Mouse (Mus musculus) MEL (cell line): Measurements from ENCODE around the gene Prss35. TPM values are rescaled to one million over a fixed set of nuclear protein-coding genes. Genes with fewer than 3 reads are reported as not detected.

Experiments used
- DNase-seq: peaks from one replicate; pipeline ENCODE4 v3.0.0; 2011; ENCODE audit warnings: low read depth, low spot score
- H3K27ac ChIP-seq: 2 replicates; pipeline ENCODE4 v1.5.1; 2012; ENCODE audit warnings: low read depth, mild to moderate bottlenecking, control low read depth, low read length, moderate library complexity; ENCODE audit not compliant: control insufficient read depth
- H3K27me3 ChIP-seq, 2 experiments: fragments of 150-350 bp in 1 of 2; sonication (generic) in 1 of 2; 2 replicates each; pipeline ENCODE4 v1.6.1; 2012; ENCODE audit warnings: low read length in 2 of 2, mild to moderate bottlenecking in 2 of 2, improper control_type of control experiment in 1 of 2, moderate library complexity in 1 of 2; ENCODE audit not compliant: insufficient read depth in 2 of 2, control insufficient read depth in 1 of 2
- H3K36me3 ChIP-seq, 2 experiments: 2 replicates each; pipeline ENCODE4 v1.6.1; 2012 to 2014; ENCODE audit warnings: low read length in 2 of 2, improper control_type of control experiment in 1 of 2, inconsistent platforms in 1 of 2, mild to moderate bottlenecking in 1 of 2; ENCODE audit not compliant: insufficient read depth in 2 of 2, control insufficient read depth in 1 of 2
- H3K4me1 ChIP-seq, 2 experiments: fragments of 150-350 bp in 1 of 2; sonication (generic) in 1 of 2; 2 replicates each; pipeline ENCODE4 v1.6.1; 2012; ENCODE audit warnings: low read length in 2 of 2, improper control_type of control experiment in 1 of 2, mild to moderate bottlenecking in 1 of 2; ENCODE audit not compliant: insufficient read depth in 2 of 2, control insufficient read depth in 1 of 2
- H3K4me3 ChIP-seq, 2 experiments: fragments of 150-350 bp in 1 of 2; sonication (generic) in 1 of 2; 2 replicates each; pipeline ENCODE4 v1.5.1; 2012; ENCODE audit warnings: low read depth in 2 of 2, low read length in 2 of 2, mild to moderate bottlenecking in 2 of 2, moderate library complexity in 2 of 2, control low read depth in 1 of 2, improper control_type of control experiment in 1 of 2; ENCODE audit not compliant: control insufficient read depth in 1 of 2, insufficient read depth in 1 of 2
- H3K79me2 ChIP-seq: 2 replicates; pipeline ENCODE4 v1.6.1; 2012; ENCODE audit warnings: mild to moderate bottlenecking, low read length, moderate library complexity; ENCODE audit not compliant: control insufficient read depth, poor library complexity, insufficient read depth
- H3K9ac ChIP-seq: 2 replicates; pipeline ENCODE4 v1.6.1; 2012; ENCODE audit warnings: low read depth, mild to moderate bottlenecking, control low read depth, low read length, moderate library complexity; ENCODE audit not compliant: control insufficient read depth, poor library complexity, severe bottlenecking
- H3K9me3 ChIP-seq: fragments of 150-350 bp; sonication (generic); replicated peaks from 2 replicates; pipeline ENCODE4 v1.6.1; 2012; ENCODE audit warnings: mild to moderate bottlenecking, low read length, improper control_type of control experiment, moderate library complexity; ENCODE audit not compliant: insufficient read depth
- CHD2 ChIP-seq: IDR thresholded peaks from 2 replicates; pipeline ENCODE4 v1.6.1; 2011; ENCODE audit warnings: low read length, improper control_type of control experiment
- ELF1 ChIP-seq: IDR thresholded peaks from 2 replicates; pipeline ENCODE4 v1.6.1; 2014; ENCODE audit warnings: low read depth, mild to moderate bottlenecking, inconsistent platforms, low read length, improper control_type of control experiment, moderate library complexity
- EP300 ChIP-seq, 2 experiments: IDR thresholded peaks; 2 replicates each; pipeline ENCODE4 v1.6.1; 2011; ENCODE audit warnings: improper control_type of control experiment in 2 of 2, low read length in 2 of 2, low read depth in 1 of 2, mild to moderate bottlenecking in 1 of 2
- GABPA ChIP-seq: IDR thresholded peaks from 2 replicates; pipeline ENCODE4 v1.6.1; 2012; ENCODE audit warnings: low read depth, mild to moderate bottlenecking, inconsistent platforms, low read length, improper control_type of control experiment, moderate library complexity
- JUND ChIP-seq: IDR thresholded peaks from 2 replicates; pipeline ENCODE4 v1.6.1; 2011; ENCODE audit warnings: low read depth, mild to moderate bottlenecking, improper control_type of control experiment, low read length
- MXI1 ChIP-seq: IDR thresholded peaks from 2 replicates; pipeline ENCODE4 v1.6.1; 2011; ENCODE audit warnings: mild to moderate bottlenecking, low read depth, low read length, improper control_type of control experiment
- MYC ChIP-seq: IDR thresholded peaks from 2 replicates; pipeline ENCODE4 v1.6.1; 2011; ENCODE audit warnings: low read depth, mild to moderate bottlenecking, low read length, improper control_type of control experiment, moderate library complexity
- POLR2AphosphoS2 ChIP-seq: IDR thresholded peaks from 2 replicates; pipeline ENCODE4 v1.6.1; 2011; ENCODE audit warnings: low read length, improper control_type of control experiment
- POLR2AphosphoS5 ChIP-seq: IDR thresholded peaks from 2 replicates; pipeline ENCODE4 v1.6.1; 2012; ENCODE audit warnings: low read depth, borderline replicate concordance, mild to moderate bottlenecking, inconsistent platforms, low read length, moderate library complexity, mixed read lengths
- RAD21 ChIP-seq: IDR thresholded peaks from 2 replicates; pipeline ENCODE4 v1.6.1; 2011; ENCODE audit warnings: mild to moderate bottlenecking, low read depth, low read length, improper control_type of control experiment
- TAL1 ChIP-seq: IDR thresholded peaks from 2 replicates; pipeline ENCODE4 v1.6.1; 2012; ENCODE audit warnings: mild to moderate bottlenecking, inconsistent platforms, low read length, moderate library complexity, mixed read lengths
- TBP ChIP-seq: IDR thresholded peaks from 2 replicates; pipeline ENCODE4 v1.8.0; 2011; ENCODE audit warnings: low read depth, low read length, improper control_type of control experiment
- TCF12 ChIP-seq: IDR thresholded peaks from 2 replicates; pipeline ENCODE4 v1.6.1; 2014; ENCODE audit warnings: low read depth, mild to moderate bottlenecking, inconsistent platforms, low read length, improper control_type of control experiment, moderate library complexity
- USF1 ChIP-seq: IDR thresholded peaks from 2 replicates; pipeline ENCODE4 v1.6.1; 2014; ENCODE audit warnings: low read depth, mild to moderate bottlenecking, inconsistent platforms, low read length, improper control_type of control experiment, moderate library complexity
- USF2 ChIP-seq, 2 experiments: IDR thresholded peaks; 2 replicates each; pipeline ENCODE4 v1.6.1; 2011 to 2012; ENCODE audit warnings: improper control_type of control experiment in 2 of 2, low read length in 2 of 2, borderline replicate concordance in 1 of 2, inconsistent platforms in 1 of 2, low read depth in 1 of 2, mild to moderate bottlenecking in 1 of 2; ENCODE audit not compliant: insufficient read depth in 1 of 2
- ZC3H11A ChIP-seq: IDR thresholded peaks from 2 replicates; pipeline ENCODE4 v1.6.1; 2012; ENCODE audit warnings: low read depth, mild to moderate bottlenecking, inconsistent platforms, low read length, improper control_type of control experiment
- ZMIZ1 ChIP-seq: IDR thresholded peaks from 2 replicates; pipeline ENCODE4 v1.6.1; 2012; ENCODE audit warnings: low read depth, mild to moderate bottlenecking, inconsistent platforms, low read length, improper control_type of control experiment, moderate library complexity
- polyA plus RNA-seq, 2 experiments: library from polyadenylated mRNA; stranded (reverse) in 1 of 2; unstranded in 1 of 2; fragments of >175 nt in 1 of 2; fragments of >200 nt in 1 of 2; gene quantifications; 2 replicates each; pipeline versions ENCODE4 v1.2.1 to v1.2.4; 2012; ENCODE audit warnings: low replicate concordance in 2 of 2, low read depth in 1 of 2; ENCODE audit not compliant: insufficient read length in 2 of 2, insufficient read depth in 1 of 2, missing spikeins in 1 of 2
- total RNA-seq: library from RNA; depleted of rRNA; stranded (reverse); fragments of 300-350 nt; gene quantifications from 2 replicates; pipeline ENCODE4 v1.2.3, GENCODE M21; 2012

The Prss35 gene
- total and polyA plus RNA-seq, 3 experiments, result not detected

DNA sequence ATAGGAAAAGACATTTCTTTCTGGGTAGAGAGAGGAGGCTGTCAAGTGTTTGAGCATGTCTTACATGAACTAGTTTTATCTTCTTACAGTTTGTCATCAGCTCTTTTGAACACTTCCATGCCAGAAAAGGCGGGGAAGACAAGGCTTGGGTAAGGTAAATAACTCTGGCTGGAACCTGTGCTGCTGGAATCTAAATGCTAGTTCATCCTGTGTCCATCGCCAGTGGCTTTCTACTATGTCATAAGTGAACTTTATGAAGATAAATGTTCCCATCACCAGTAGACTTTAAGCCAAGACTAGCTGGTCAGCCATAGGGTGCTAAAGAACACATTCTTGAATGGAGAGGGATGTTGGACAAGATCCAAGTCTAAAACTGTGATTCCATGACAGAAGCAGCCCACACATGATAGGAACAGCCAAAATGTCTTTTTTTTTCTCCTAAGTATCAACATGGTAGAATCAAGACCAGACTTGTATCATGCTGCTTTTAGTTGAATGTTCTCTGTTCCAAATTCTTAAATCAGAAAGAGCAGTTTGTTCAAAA, 33.3 kb upstream of the Prss35 start:
- H3K9ac ChIP-seq, result no peak overlapping the region
- no peak overlapping the region for H3K4me3 ChIP-seq
- no peaks in the 10 kb centered on the region; a peak in 2 of 4 replicates for H3K27me3 ChIP-seq
- DNase-seq, result no peak
- H3K36me3 ChIP-seq, result no peaks in the 10 kb centered on the region
- no peaks in the 10 kb centered on the region for H3K9me3 ChIP-seq
- H3K27ac ChIP-seq, result no peak overlapping the region
- no peaks in the 10 kb centered on the region for H3K79me2 ChIP-seq
- TF ChIP-seq TBP, result no peak
- no peak for TF ChIP-seq ELF1
- no peak for TF ChIP-seq USF2 (IDR thresholded peaks at IDR 0.05; ENCODE audit: borderline replicate concordance in 1 of 2, insufficient read depth in 1 of 2, low read depth in 1 of 2, low read length in 2 of 2)
- TF ChIP-seq RAD21, result no peak
- TF ChIP-seq GABPA, result no peak
- no peak for TF ChIP-seq TCF12
- TF ChIP-seq ZC3H11A, result no peak
- no peak for TF ChIP-seq POLR2AphosphoS5
- no peak for TF ChIP-seq JUND
- no peak for TF ChIP-seq USF1
- no peak for TF ChIP-seq EP300 (IDR thresholded peaks at IDR 0.05; ENCODE audit: low read depth in 1 of 2, low read length in 2 of 2)
- no peak for TF ChIP-seq TAL1
- no peaks in the 10 kb centered on the region for H3K4me1 ChIP-seq

DNA sequence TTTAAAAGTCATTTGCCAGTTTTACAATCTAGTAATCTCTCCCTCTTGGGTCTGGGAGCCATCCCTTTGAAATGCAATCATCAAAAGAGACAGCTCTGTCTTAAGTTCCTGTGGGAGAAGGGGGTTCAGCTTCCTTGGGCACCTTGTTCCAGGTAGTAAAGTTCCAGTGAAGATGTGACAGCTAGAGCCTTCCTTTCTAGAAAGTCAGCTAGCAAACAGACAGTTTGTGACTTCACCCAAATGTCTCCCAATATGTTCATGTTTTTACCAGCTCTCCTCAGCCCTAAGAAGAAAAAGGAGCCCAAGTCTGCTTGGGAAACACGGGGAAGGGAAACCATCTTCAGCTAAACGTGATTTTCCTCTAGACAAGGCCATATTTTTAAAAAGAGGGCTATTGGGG, 30.8 kb upstream of the Prss35 start:
- Histone ChIP-seq H3K9me3 (no peaks in the 10 kb centered on the region), H3K79me2 (no peaks in the 10 kb centered on the region), H3K27ac (no peak overlapping the region), H3K4me3 (no peak overlapping the region), H3K36me3 (no peaks in the 10 kb centered on the region), H3K9ac (no peak overlapping the region), H3K4me1 (no peaks in the 10 kb centered on the region), H3K27me3 (no peaks in the 10 kb centered on the region; a peak in 2 of 4 replicates)
- TF ChIP-seq MYC (no peak), JUND (no peak), RAD21 (no peak), CHD2 (no peak), MXI1 (no peak), POLR2AphosphoS2 (no peak), ZMIZ1 (no peak), USF1 (no peak)
- no peak for DNase-seq
